Mouse (Mus musculus): ENCODE data around the gene Nup54. TPM values are rescaled to one million over a fixed set of nuclear protein-coding genes. Genes with fewer than 3 reads are reported as not detected.
A peak's percentile ranks its signal among the peaks of the same experiment; 100 is the strongest.

Nup54 gene
- polyA plus RNA-seq, 1 experiment from 2014 or later: 53.0 TPM

DNA sequence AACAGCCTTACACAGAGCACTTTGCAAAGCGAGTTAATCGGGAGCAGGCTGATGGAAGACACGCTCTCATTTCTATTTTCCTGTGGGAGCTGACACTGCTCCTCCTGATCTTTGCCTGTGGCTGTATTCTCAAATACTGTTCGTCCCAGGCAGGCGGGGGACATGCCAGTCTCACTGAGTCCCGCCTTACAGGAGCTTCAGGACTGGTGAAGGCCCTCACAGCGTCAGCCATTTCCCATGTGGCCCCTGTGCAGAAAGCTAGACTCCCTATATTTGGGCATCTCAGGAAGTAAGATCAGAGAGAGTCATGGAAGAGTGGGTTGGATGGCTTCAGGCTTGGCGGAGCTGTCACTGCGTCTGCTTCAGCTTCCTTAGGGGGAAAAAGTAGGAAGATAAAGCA lies 32.2 kb downstream of the Nup54 start:
- H3K4me2 ChIP-seq (ENCODE audit: low read depth, low read length): no peak overlapping the region
- H3K4me1 ChIP-seq (ENCODE audit: control insufficient read depth, insufficient read depth, low read length): no peaks in the 10 kb centered on the region
- no peaks in the 10 kb centered on the region for H3K9me3 ChIP-seq (ENCODE audit: control insufficient read depth, low read length)
- no peak overlapping the region for H3K4me3 ChIP-seq (ENCODE audit: low read length)
- no peak for ATAC-seq
- no peak overlapping the region for H3K27ac ChIP-seq (ENCODE audit: low read length)
- no peaks in the 10 kb centered on the region for H3K36me3 ChIP-seq (ENCODE audit: control insufficient read depth, insufficient read depth, low read length)
- H3K27me3 ChIP-seq (replicated peaks; ENCODE audit: control insufficient read depth, insufficient read depth, low read length): no peaks in the 10 kb centered on the region
- WGBS: 66% methylated on average over 9 of the region's 9 CpGs
- no peak overlapping the region for H3K9ac ChIP-seq (ENCODE audit: low read depth, low read length)

DNA sequence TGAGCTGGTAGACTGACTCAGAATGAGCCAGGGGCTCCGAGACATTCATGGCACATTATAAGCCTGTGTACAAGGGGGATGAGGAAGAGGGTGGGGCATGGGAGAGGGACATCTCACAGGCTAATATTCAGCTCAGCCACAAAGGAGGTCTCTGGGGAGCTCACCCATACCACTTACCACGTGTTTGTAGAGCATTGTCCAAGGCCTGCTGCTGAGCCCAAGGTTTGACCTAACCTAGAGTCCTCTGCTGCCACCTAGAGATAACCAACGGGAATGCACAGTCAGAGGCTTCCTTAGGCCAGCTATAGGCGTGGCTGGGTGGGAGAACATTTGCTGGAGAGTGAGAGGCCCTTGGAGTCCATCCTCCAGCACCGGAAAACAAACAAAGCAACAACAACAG lies 36.9 kb downstream of the Nup54 start:
- Histone ChIP-seq H3K9ac (ENCODE audit: low read depth, low read length) (no peak overlapping the region), H3K27me3 (replicated peaks; ENCODE audit: control insufficient read depth, insufficient read depth, low read length) (no peaks in the 10 kb centered on the region), H3K4me1 (ENCODE audit: control insufficient read depth, insufficient read depth, low read length) (no peaks in the 10 kb centered on the region), H3K27ac (ENCODE audit: low read length) (no peak overlapping the region), H3K4me3 (ENCODE audit: low read length) (no peak overlapping the region), H3K9me3 (ENCODE audit: control insufficient read depth, low read length) (no peaks in the 10 kb centered on the region), H3K4me2 (ENCODE audit: low read depth, low read length) (no peak overlapping the region), H3K36me3 (ENCODE audit: control insufficient read depth, insufficient read depth, low read length) (no peaks in the 10 kb centered on the region)
- 24% methylated on average over 5 of the region's 5 CpGs for WGBS
- peak; percentile 78 for ATAC-seq

DNA sequence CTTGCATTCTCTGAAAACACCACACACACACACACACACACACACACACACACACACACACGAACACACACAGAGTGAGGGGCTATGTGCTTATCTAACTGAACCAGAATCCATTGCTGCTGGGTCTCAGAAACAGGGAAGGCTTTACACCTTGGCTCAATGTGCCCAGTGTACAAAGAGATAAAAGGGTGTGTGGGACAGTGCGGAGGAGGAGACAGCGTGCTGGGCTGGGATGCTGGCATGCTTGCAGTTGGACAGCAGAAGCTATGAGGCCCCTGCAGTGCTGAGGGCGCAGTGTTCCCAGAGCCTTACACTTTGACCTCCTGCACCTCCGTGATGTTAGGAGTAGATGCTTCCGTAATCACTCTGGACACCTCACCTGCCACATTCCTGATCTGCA lies 38.5 kb downstream of the Nup54 start:
- WGBS: 65% methylated on average over 6 of the region's 6 CpGs
- no peak overlapping the region for H3K4me3 ChIP-seq (ENCODE audit: low read length)
- no peaks in the 10 kb centered on the region for H3K9me3 ChIP-seq (ENCODE audit: control insufficient read depth, low read length)
- peaks cover 9% of the 10 kb centered on the region for H3K27me3 ChIP-seq (replicated peaks; ENCODE audit: control insufficient read depth, insufficient read depth, low read length)
- no peaks in the 10 kb centered on the region for H3K4me1 ChIP-seq (ENCODE audit: control insufficient read depth, insufficient read depth, low read length)
- H3K4me2 ChIP-seq (ENCODE audit: low read depth, low read length): no peak overlapping the region
- H3K27ac ChIP-seq (ENCODE audit: low read length): no peak overlapping the region
- H3K36me3 ChIP-seq (ENCODE audit: control insufficient read depth, insufficient read depth, low read length): no peaks in the 10 kb centered on the region
- H3K9ac ChIP-seq (ENCODE audit: low read depth, low read length): no peak overlapping the region
- ATAC-seq: peak; percentile 67

DNA sequence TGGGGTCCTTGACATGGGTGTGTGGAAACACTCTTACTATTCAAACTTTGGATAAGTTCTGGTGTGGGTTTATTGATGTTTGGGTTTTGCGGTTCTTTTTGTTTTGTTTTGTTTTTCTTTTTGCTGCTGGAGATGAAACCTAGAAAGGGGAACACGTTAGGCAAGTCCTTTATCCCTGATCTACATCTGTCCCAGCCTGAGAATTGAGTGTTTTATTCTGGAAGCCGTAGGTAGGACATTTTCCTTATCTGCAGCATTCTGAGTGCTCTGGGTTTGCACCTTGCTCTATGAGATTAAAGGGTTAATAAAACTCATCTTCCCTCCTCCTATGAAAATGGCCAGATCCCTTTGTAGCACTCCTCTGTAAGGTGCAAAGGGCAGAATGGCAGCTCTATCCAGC lies 39.3 kb downstream of the Nup54 start:
- H3K9me3 ChIP-seq (ENCODE audit: control insufficient read depth, low read length): no peaks in the 10 kb centered on the region
- 69% methylated on average over 3 of the region's 3 CpGs for WGBS
- H3K27me3 ChIP-seq (replicated peaks; ENCODE audit: control insufficient read depth, insufficient read depth, low read length): peaks cover 14% of the 10 kb centered on the region
- no peaks in the 10 kb centered on the region for H3K4me1 ChIP-seq (ENCODE audit: control insufficient read depth, insufficient read depth, low read length)
- no peak overlapping the region for H3K4me2 ChIP-seq (ENCODE audit: low read depth, low read length)
- no peak for ATAC-seq
- no peak overlapping the region for H3K4me3 ChIP-seq (ENCODE audit: low read length)
- H3K9ac ChIP-seq (ENCODE audit: low read depth, low read length): no peak overlapping the region
- no peak overlapping the region for H3K27ac ChIP-seq (ENCODE audit: low read length)
- H3K36me3 ChIP-seq (ENCODE audit: control insufficient read depth, insufficient read depth, low read length): no peaks in the 10 kb centered on the region

DNA sequence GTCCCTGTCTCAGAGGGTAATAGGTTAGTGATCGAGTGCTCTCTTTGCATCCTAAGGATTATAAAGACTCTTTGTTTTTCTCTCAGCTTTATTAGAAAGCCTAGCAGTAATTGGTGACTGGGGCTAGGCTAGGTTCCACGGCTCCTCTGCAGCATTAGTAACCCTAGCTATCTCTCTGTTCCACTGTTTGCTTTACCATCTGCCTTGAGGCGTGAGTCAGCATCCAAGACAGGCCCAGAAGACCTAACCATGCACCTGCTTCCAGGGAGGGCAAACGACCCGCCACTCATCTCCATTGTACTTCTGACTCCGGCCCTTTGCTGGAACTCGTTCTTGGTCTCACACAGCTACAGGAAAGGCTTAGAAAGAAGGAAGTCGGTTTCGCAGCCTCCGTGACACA lies 41.2 kb downstream of the Nup54 start:
- ATAC-seq: no peak

GRCm38 (mm10) chr5:92392542-92392941 lies 42.5 kb downstream of the Nup54 start:
- Histone ChIP-seq H3K9me3 (ENCODE audit: control insufficient read depth, low read length) (no peaks in the 10 kb centered on the region), H3K4me2 (ENCODE audit: low read depth, low read length) (peak overlapping the region; percentile 56), H3K36me3 (ENCODE audit: control insufficient read depth, insufficient read depth, low read length) (no peaks in the 10 kb centered on the region), H3K27ac (ENCODE audit: low read length) (no peak overlapping the region), H3K4me1 (ENCODE audit: control insufficient read depth, insufficient read depth, low read length) (no peaks in the 10 kb centered on the region; the same call in 1 of the 2 replicates), H3K9ac (ENCODE audit: low read depth, low read length) (0 out of 2 replicates have a peak overlapping the region, but pooled peaks have one; percentile 14), H3K4me3 (ENCODE audit: low read length) (peak overlapping the region; percentile 39), H3K27me3 (replicated peaks; ENCODE audit: control insufficient read depth, insufficient read depth, low read length) (peaks cover 17% of the 10 kb centered on the region)
- no peak for ATAC-seq
- 40% methylated on average over 18 of the region's 18 CpGs for WGBS

More for the DNA sequence above, 41.2 kb downstream of the Nup54 start:
- Histone ChIP-seq H3K4me2 (ENCODE audit: low read depth, low read length) (no peak overlapping the region), H3K4me3 (ENCODE audit: low read length) (no peak overlapping the region), H3K36me3 (ENCODE audit: control insufficient read depth, insufficient read depth, low read length) (no peaks in the 10 kb centered on the region), H3K9ac (ENCODE audit: low read depth, low read length) (no peak overlapping the region), H3K27me3 (replicated peaks; ENCODE audit: control insufficient read depth, insufficient read depth, low read length) (peaks cover 17% of the 10 kb centered on the region), H3K9me3 (ENCODE audit: control insufficient read depth, low read length) (no peaks in the 10 kb centered on the region), H3K4me1 (ENCODE audit: control insufficient read depth, insufficient read depth, low read length) (no peaks in the 10 kb centered on the region; the same call in 1 of the 2 replicates), H3K27ac (ENCODE audit: low read length) (no peak overlapping the region)
- 63% methylated on average over 10 of the region's 10 CpGs for WGBS

DNA sequence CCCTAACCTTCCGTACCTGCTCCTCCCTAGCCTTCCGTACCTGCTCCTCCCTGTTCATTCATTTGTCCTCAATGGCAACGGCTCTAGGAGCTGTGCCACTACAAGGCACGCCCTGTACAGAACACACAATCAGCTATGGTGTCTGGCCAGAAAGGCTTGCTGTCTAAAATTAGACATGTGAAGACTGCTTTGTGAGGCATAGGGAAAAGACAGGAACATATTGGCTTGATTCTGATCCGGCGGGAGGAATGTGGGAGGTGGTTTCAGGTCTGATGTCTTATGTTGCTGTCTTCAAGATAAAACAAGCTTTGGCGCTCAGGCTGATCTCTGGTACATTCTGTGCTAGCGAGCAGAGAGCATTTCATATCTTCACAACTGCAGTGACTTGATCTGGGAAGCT lies 44.4 kb downstream of the Nup54 start:
- no peak for ATAC-seq
- H3K27me3 ChIP-seq (replicated peaks; ENCODE audit: control insufficient read depth, insufficient read depth, low read length): peaks cover 17% of the 10 kb centered on the region
- 66% methylated on average over 8 of the region's 8 CpGs for WGBS
- no peak overlapping the region for H3K9ac ChIP-seq (ENCODE audit: low read depth, low read length)
- no peak overlapping the region for H3K27ac ChIP-seq (ENCODE audit: low read length)
- H3K9me3 ChIP-seq (ENCODE audit: control insufficient read depth, low read length): no peaks in the 10 kb centered on the region
- H3K4me3 ChIP-seq (ENCODE audit: low read length): no peak overlapping the region
- no peak overlapping the region for H3K4me2 ChIP-seq (ENCODE audit: low read depth, low read length)
- no peaks in the 10 kb centered on the region; the same call in 1 of the 2 replicates for H3K4me1 ChIP-seq (ENCODE audit: control insufficient read depth, insufficient read depth, low read length)
- no peaks in the 10 kb centered on the region for H3K36me3 ChIP-seq (ENCODE audit: control insufficient read depth, insufficient read depth, low read length)

- Histone ChIP-seq H3K27ac (ENCODE audit: low read length) (no peak overlapping the region), H3K4me2 (ENCODE audit: low read depth, low read length) (no peak overlapping the region), H3K4me1 (ENCODE audit: control insufficient read depth, insufficient read depth, low read length) (no peaks in the 10 kb centered on the region; the same call in 1 of the 2 replicates), H3K9ac (ENCODE audit: low read depth, low read length) (no peak overlapping the region), H3K9me3 (ENCODE audit: control insufficient read depth, low read length) (no peaks in the 10 kb centered on the region), H3K4me3 (ENCODE audit: low read length) (no peak overlapping the region), H3K36me3 (ENCODE audit: control insufficient read depth, insufficient read depth, low read length) (no peaks in the 10 kb centered on the region), H3K27me3 (replicated peaks; ENCODE audit: control insufficient read depth, insufficient read depth, low read length) (peaks cover 17% of the 10 kb centered on the region)
- WGBS: 64% methylated on average over 2 of the region's 2 CpGs
- ATAC-seq: no peak
These were observed 45.0 kb downstream of the Nup54 start for GRCm38 (mm10) chr5:92389977-92390376.

- 63% methylated on average over 11 of the region's 11 CpGs for WGBS
- Histone ChIP-seq H3K9ac (ENCODE audit: low read depth, low read length) (no peak overlapping the region), H3K36me3 (ENCODE audit: control insufficient read depth, insufficient read depth, low read length) (no peaks in the 10 kb centered on the region), H3K27ac (ENCODE audit: low read length) (no peak overlapping the region), H3K9me3 (ENCODE audit: control insufficient read depth, low read length) (no peaks in the 10 kb centered on the region), H3K4me2 (ENCODE audit: low read depth, low read length) (no peak overlapping the region), H3K27me3 (replicated peaks; ENCODE audit: control insufficient read depth, insufficient read depth, low read length) (peaks cover 17% of the 10 kb centered on the region), H3K4me3 (ENCODE audit: low read length) (no peak overlapping the region), H3K4me1 (ENCODE audit: control insufficient read depth, insufficient read depth, low read length) (no peaks in the 10 kb centered on the region; the same call in 1 of the 2 replicates)
- no peak for ATAC-seq
These were observed 47.6 kb downstream of the Nup54 start for GRCm38 (mm10) chr5:92387433-92387832.

- no peaks in the 10 kb centered on the region; the same call in 1 of the 2 replicates for H3K4me1 ChIP-seq (ENCODE audit: control insufficient read depth, insufficient read depth, low read length)
- no peak for ATAC-seq
- H3K9me3 ChIP-seq (ENCODE audit: control insufficient read depth, low read length): no peaks in the 10 kb centered on the region
- no peak overlapping the region for H3K4me3 ChIP-seq (ENCODE audit: low read length)
- WGBS: 28% methylated on average over 6 of the region's 6 CpGs
- no peak overlapping the region for H3K27ac ChIP-seq (ENCODE audit: low read length)
- no peak overlapping the region for H3K9ac ChIP-seq (ENCODE audit: low read depth, low read length)
- H3K4me2 ChIP-seq (ENCODE audit: low read depth, low read length): no peak overlapping the region
- peaks cover 10% of the 10 kb centered on the region for H3K27me3 ChIP-seq (replicated peaks; ENCODE audit: control insufficient read depth, insufficient read depth, low read length)
- H3K36me3 ChIP-seq (ENCODE audit: control insufficient read depth, insufficient read depth, low read length): no peaks in the 10 kb centered on the region
These were observed 48.4 kb downstream of the Nup54 start for GRCm38 (mm10) chr5:92386643-92387042.

Measured in intestine, embryonic 16.5 days (tissue).